Mouse (Mus musculus) Patski (cell line): ENCODE measurements around the gene Sag. TPM values are rescaled to one million over a fixed set of nuclear protein-coding genes. Genes with fewer than 3 reads are reported as not detected.

ENCODE experiments used
- ATAC-seq: fragments of 100-300 bp; one replicate; pipeline ENCODE4 v1.8.0; 2021
- CTCF ChIA-PET: fragments of 350-600 bp; sonication (Branson Sonifier 250); formaldehyde crosslinking; loops from one replicate; lab custom pipeline; 2022; ENCODE audit warnings: inconsistent platforms; lab: Charles Lee
- POLR2A ChIA-PET: fragments of 350-600 bp; sonication (Branson Sonifier 250); formaldehyde crosslinking; loops from one replicate; lab custom pipeline; 2022; ENCODE audit warnings: antibody characterized with exemption, inconsistent platforms; lab: Charles Lee
- DNase-seq: peaks from one replicate; pipeline ENCODE4 v3.0.0-alpha.2; 2011; ENCODE audit warnings: low read depth, low spot score
- H3K27me3 ChIP-seq: fragments of 371-371 bp; one replicate; pipeline ENCODE4 v1.5.1; 2021
- CTCF ChIP-seq: fragments of 100-300 bp; IDR thresholded peaks from one replicate; pipeline ENCODE4 v1.5.1; 2021
- in situ Hi-C: fragments of 300-500 bp; cut with MboI; formaldehyde crosslinking; loops from 3 replicates; pipeline ENCODE4 v1.11.1; 2018; ENCODE audit warnings: low pct_unique_long_range_greater_than_20kb, mixed read lengths
- polyA plus RNA-seq: library from polyadenylated mRNA; unstranded; gene quantifications from one replicate; pipeline ENCODE4 v1.2.3, GENCODE M21; 2021

Gene Sag
- polyA plus RNA-seq, 1 experiment from 2014 or later: 0.19 TPM

GRCm38 (mm10) chr1:87779204-87779785 is 24.2 kb upstream of the Sag start:
- DNase-seq (no peak), ATAC-seq (no peak)
- no peaks in the 10 kb centered on the region for H3K27me3 ChIP-seq
- in situ Hi-C loops: no loop called here
- no peak for TF ChIP-seq CTCF
- CTCF ChIA-PET: interaction anchor here (1.5 to 2.5 kb wide), 2 partner anchors 9 to 11 kb away, joined by 5 to 6 read pairs; no protein-coding TSS in a partner anchor
- POLR2A ChIA-PET: interaction anchor here (1.3 kb wide), 1 partner anchor 144 kb away, joined by 4 read pairs; no protein-coding TSS in a partner anchor

- in situ Hi-C loops: no loop called here
- DNase-seq: no peak
- ChIA-PET CTCF (interaction anchor here (1.3 kb wide), 1 partner anchor 19 kb away, joined by 5 read pairs; no protein-coding TSS in a partner anchor), POLR2A (no interaction called here)
- no peaks in the 10 kb centered on the region for H3K27me3 ChIP-seq
- ATAC-seq: no peak
- TF ChIP-seq CTCF: no peak
Measured at GRCm38 (mm10) chr1:87785703-87786102, 17.8 kb upstream of the Sag start.

GRCm38 (mm10) chr1:87786251-87786650 is 17.2 kb upstream of the Sag start:
- in situ Hi-C loops: no loop called here
- DNase-seq (no peak), ATAC-seq (no peak)
- ChIA-PET CTCF (interaction anchor here (1.3 kb wide), 1 partner anchor 19 kb away, joined by 5 read pairs; no protein-coding TSS in a partner anchor), POLR2A (no interaction called here)
- TF ChIP-seq CTCF: no peak
- no peaks in the 10 kb centered on the region for H3K27me3 ChIP-seq

- H3K27me3 ChIP-seq: no peaks in the 10 kb centered on the region
- no peak for TF ChIP-seq CTCF
- no peak for ATAC-seq
- ChIA-PET POLR2A (no interaction called here), CTCF (interaction anchor here (0.9 to 1.6 kb wide), 4 partner anchors 8 to 23 kb away, joined by 3 to 6 read pairs (median 4); no protein-coding TSS in a partner anchor)
- no peak for DNase-seq
- in situ Hi-C loops: no loop called here
Measured at GRCm38 (mm10) chr1:87789665-87790064, 13.8 kb upstream of the Sag start.

DNA sequence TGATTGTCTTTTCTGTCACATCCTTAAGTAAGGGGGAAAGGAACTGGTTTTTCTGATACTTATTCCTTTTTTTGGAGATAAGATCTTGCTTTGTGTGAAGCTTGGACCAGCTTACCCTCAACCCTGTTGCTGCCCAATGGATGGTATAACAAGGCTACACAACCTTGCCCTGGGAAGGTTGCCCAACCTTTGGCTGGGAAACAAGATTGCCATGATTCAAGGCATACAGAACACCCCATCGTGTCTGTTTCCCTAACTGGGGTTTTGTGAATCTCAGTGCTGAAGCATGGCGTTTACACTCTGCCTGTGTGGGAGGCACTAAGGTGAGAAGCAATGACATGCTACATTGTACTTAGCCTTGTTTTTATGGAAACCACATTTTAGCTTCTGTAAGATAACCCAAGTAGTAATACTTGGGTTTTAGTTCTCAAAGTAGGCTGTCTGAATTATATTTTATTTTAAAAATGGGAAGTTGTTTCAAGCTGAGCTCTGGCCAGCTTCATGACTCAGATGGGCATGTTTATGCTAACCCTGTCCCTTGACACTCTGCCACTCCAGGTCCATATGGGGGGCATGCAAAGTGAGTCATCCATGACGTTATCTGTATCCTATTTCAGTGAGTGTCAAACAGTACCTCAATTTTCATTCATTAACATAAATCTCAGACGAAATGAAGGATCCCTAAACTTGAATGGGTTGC is 10.9 kb upstream of the Sag start:
- TF ChIP-seq CTCF: no peak
- CTCF ChIA-PET: interaction anchor here (1.0 to 2.0 kb wide), 2 partner anchors 9 to 25 kb away, joined by 3 to 4 read pairs; no protein-coding TSS in a partner anchor
- DNase-seq: peak; percentile 58
- no peaks in the 10 kb centered on the region for H3K27me3 ChIP-seq
- POLR2A ChIA-PET: no interaction called here
- in situ Hi-C loops: no loop called here
- ATAC-seq: peak; percentile 23

- ATAC-seq (peak; percentile 78), DNase-seq (peak; percentile 50)
- CTCF ChIA-PET: interaction anchor here (1.4 to 2.0 kb wide), 2 partner anchors 26 to 144 kb away, joined by 4 to 6 read pairs; no protein-coding TSS in a partner anchor
- no peak for TF ChIP-seq CTCF
- in situ Hi-C loops: no loop called here
- POLR2A ChIA-PET: no interaction called here
- H3K27me3 ChIP-seq: no peaks in the 10 kb centered on the region
Measured at GRCm38 (mm10) chr1:87793138-87793449, 10.4 kb upstream of the Sag start.

GRCm38 (mm10) chr1:87797702-87798101 is 5.8 kb upstream of the Sag start:
- CTCF ChIA-PET: no interaction called here
- no peak for ATAC-seq
- in situ Hi-C loops: no loop called here
- no peak for TF ChIP-seq CTCF
- no peaks in the 10 kb centered on the region for H3K27me3 ChIP-seq
- POLR2A ChIA-PET: no interaction called here
- DNase-seq: no peak

- DNase-seq (no peak), ATAC-seq (no peak)
- in situ Hi-C loops: no loop called here
- POLR2A ChIA-PET: no interaction called here
- TF ChIP-seq CTCF: no peak
- CTCF ChIA-PET: no interaction called here
- H3K27me3 ChIP-seq: no peaks in the 10 kb centered on the region
Measured at GRCm38 (mm10) chr1:87798306-87798705, 5.2 kb upstream of the Sag start.

DNA sequence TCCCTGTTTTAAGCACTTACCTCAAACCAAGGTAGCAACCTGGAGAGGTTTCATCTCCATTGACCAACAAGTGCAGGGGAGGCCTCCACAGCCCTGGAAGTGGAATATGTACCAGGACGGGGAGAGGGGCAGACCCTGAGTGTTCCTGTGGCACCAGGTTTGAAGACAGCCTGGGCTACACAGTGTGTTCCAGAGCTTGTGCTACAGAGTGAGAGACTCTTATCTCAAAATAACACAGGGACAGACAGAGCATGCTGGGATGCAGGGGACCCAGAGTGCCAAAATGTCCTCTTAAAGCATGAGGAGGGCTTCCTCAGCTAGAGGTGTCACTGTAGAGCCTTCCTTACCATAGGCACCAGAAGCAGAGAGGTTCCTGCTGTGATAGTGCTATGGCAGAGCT is 4.3 kb downstream of the Sag start:
- H3K27me3 ChIP-seq: no peaks in the 10 kb centered on the region
- CTCF ChIA-PET: interaction anchor here (1.1 kb wide), 1 partner anchor 12 kb away, joined by 4 read pairs; no protein-coding TSS in a partner anchor
- POLR2A ChIA-PET: no interaction called here
- in situ Hi-C loops: no loop called here
- DNase-seq: no peak
- ATAC-seq: no peak
- no peak for TF ChIP-seq CTCF

GRCm38 (mm10) chr1:87811391-87811790 is 7.9 kb downstream of the Sag start:
- TF ChIP-seq CTCF: no peak
- in situ Hi-C loops: no loop called here
- ChIA-PET CTCF (interaction anchor here (2.0 kb wide), 1 partner anchor 111 kb away, joined by 4 read pairs; no protein-coding TSS in a partner anchor), POLR2A (interaction anchor here (0.5 kb wide), 1 partner anchor 516 kb away, joined by 3 read pairs; no protein-coding TSS in a partner anchor)
- no peak for ATAC-seq
- DNase-seq: no peak
- no peaks in the 10 kb centered on the region for H3K27me3 ChIP-seq

GRCm38 (mm10) chr1:87812061-87812460 is 8.6 kb downstream of the Sag start:
- TF ChIP-seq CTCF: no peak
- no peaks in the 10 kb centered on the region for H3K27me3 ChIP-seq
- in situ Hi-C loops: no loop called here
- ChIA-PET CTCF (interaction anchor here (1.1 to 2.0 kb wide), 2 partner anchors 11 to 110 kb away, joined by 4 to 5 read pairs; no protein-coding TSS in a partner anchor), POLR2A (no interaction called here)
- DNase-seq (no peak), ATAC-seq (no peak)
